Mouse (Mus musculus): ENCODE results near the gene Gstp3. TPM values are rescaled to one million over a fixed set of nuclear protein-coding genes. Genes with fewer than 3 reads are reported as not detected.

Gstp3 gene
- total and polyA plus RNA-seq, 2 experiments from 2014 or later, result not detected

GRCm38 (mm10) chr19:4095802-4096201 lies 36.4 kb upstream of the Gstp3 start:
- no peak overlapping the region for H3K9ac ChIP-seq (replicated peaks; ENCODE audit: low read depth, low read length)
- 0 out of 2 replicates have a peak, but pooled peaks cover 2% of the 10 kb centered on the region for H3K27me3 ChIP-seq (ENCODE audit: control insufficient read depth, insufficient read depth, low read length)
- H3K27ac ChIP-seq (ENCODE audit: low read depth), result no peak overlapping the region
- DNase-seq (ENCODE audit: low spot score), result no peak
- H3K36me3 ChIP-seq (replicated peaks; ENCODE audit: control insufficient read depth, insufficient read depth, low read length), result no peaks in the 10 kb centered on the region
- ATAC-seq (ENCODE audit: insufficient read depth, low read depth), result no peak
- H3K9me3 ChIP-seq (replicated peaks; ENCODE audit: control insufficient read depth, low read length), result no peaks in the 10 kb centered on the region
- no peak overlapping the region for H3K4me3 ChIP-seq (ENCODE audit: low read depth, low read length)
- WGBS, result 70% methylated on average over 3 of the region's 3 CpGs
- peaks cover 22% of the 10 kb centered on the region; the same call in 1 of the 2 replicates for H3K4me1 ChIP-seq (ENCODE audit: control insufficient read depth, insufficient read depth)
- no peak overlapping the region for H3K4me2 ChIP-seq (ENCODE audit: low read depth, low read length)
- TF ChIP-seq EP300 (IDR thresholded peaks at IDR 0.05; ENCODE audit: low read depth), result no peak
- TF ChIP-seq CTCF (IDR thresholded peaks at IDR 0.05; ENCODE audit: low read depth), result no peak

GRCm38 (mm10) chr19:4094774-4095303 lies 35.5 kb upstream of the Gstp3 start:
- Histone ChIP-seq H3K4me3 (ENCODE audit: low read depth, low read length) (no peak overlapping the region), H3K9me3 (replicated peaks; ENCODE audit: control insufficient read depth, low read length) (no peaks in the 10 kb centered on the region), H3K4me2 (ENCODE audit: low read depth, low read length) (no peak overlapping the region), H3K27ac (ENCODE audit: low read depth) (no peak overlapping the region), H3K27me3 (ENCODE audit: control insufficient read depth, insufficient read depth, low read length) (no peaks in the 10 kb centered on the region), H3K9ac (replicated peaks; ENCODE audit: low read depth, low read length) (no peak overlapping the region), H3K36me3 (replicated peaks; ENCODE audit: control insufficient read depth, insufficient read depth, low read length) (no peaks in the 10 kb centered on the region), H3K4me1 (ENCODE audit: control insufficient read depth, insufficient read depth) (peaks cover 12% of the 10 kb centered on the region; the same call in 1 of the 2 replicates)
- ATAC-seq (ENCODE audit: insufficient read depth, low read depth), result no peak
- DNase-seq (ENCODE audit: low spot score), result no peak
- no peak for TF ChIP-seq CTCF (IDR thresholded peaks at IDR 0.05; ENCODE audit: low read depth)
- no peak for TF ChIP-seq EP300 (IDR thresholded peaks at IDR 0.05; ENCODE audit: low read depth)
- WGBS, result 76% methylated on average over 5 of the region's 5 CpGs

DNA sequence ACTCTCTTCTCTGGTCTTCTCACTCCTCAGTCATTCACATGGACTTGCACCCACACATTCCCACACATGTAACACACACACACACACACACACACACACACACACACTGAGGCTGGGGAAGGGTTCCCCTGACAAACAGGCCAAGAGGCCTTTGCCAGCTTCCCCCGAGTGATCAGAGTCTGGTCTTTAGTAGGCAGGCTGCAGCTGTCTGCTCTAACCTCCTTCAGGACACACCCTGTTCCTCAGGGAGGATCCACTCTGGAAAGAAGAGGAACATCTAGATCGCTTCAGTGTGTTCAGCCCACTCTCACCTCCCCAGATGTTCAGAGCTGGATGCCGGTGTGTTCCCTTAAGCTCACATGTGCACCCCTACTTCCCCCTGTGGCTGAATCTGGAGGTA lies 35.0 kb upstream of the Gstp3 start:
- Histone ChIP-seq H3K9me3 (replicated peaks; ENCODE audit: control insufficient read depth, low read length) (no peaks in the 10 kb centered on the region), H3K36me3 (replicated peaks; ENCODE audit: control insufficient read depth, insufficient read depth, low read length) (no peaks in the 10 kb centered on the region), H3K4me1 (ENCODE audit: control insufficient read depth, insufficient read depth) (peaks cover 7% of the 10 kb centered on the region; the same call in 1 of the 2 replicates), H3K27ac (ENCODE audit: low read depth) (no peak overlapping the region), H3K4me3 (ENCODE audit: low read depth, low read length) (no peak overlapping the region), H3K9ac (replicated peaks; ENCODE audit: low read depth, low read length) (no peak overlapping the region), H3K27me3 (ENCODE audit: control insufficient read depth, insufficient read depth, low read length) (no peaks in the 10 kb centered on the region), H3K4me2 (ENCODE audit: low read depth, low read length) (no peak overlapping the region)
- 81% methylated on average over 3 of the region's 3 CpGs for WGBS
- DNase-seq (ENCODE audit: low spot score) (no peak), ATAC-seq (ENCODE audit: insufficient read depth, low read depth) (no peak)
- TF ChIP-seq EP300 (IDR thresholded peaks at IDR 0.05; ENCODE audit: low read depth), result no peak
- TF ChIP-seq CTCF (IDR thresholded peaks at IDR 0.05; ENCODE audit: low read depth), result no peak

- H3K27me3 ChIP-seq (ENCODE audit: control insufficient read depth, insufficient read depth, low read length), result no peaks in the 10 kb centered on the region
- H3K36me3 ChIP-seq (replicated peaks; ENCODE audit: control insufficient read depth, insufficient read depth, low read length), result no peaks in the 10 kb centered on the region
- H3K4me1 ChIP-seq (ENCODE audit: control insufficient read depth, insufficient read depth), result peaks cover 5% of the 10 kb centered on the region; the same call in 1 of the 2 replicates
- no peak overlapping the region for H3K4me2 ChIP-seq (ENCODE audit: low read depth, low read length)
- H3K9me3 ChIP-seq (replicated peaks; ENCODE audit: control insufficient read depth, low read length), result no peaks in the 10 kb centered on the region
- H3K4me3 ChIP-seq (ENCODE audit: low read depth, low read length), result no peak overlapping the region
- no peak for DNase-seq (ENCODE audit: low spot score)
- TF ChIP-seq CTCF (IDR thresholded peaks at IDR 0.05; ENCODE audit: low read depth) (no peak), EP300 (IDR thresholded peaks at IDR 0.05; ENCODE audit: low read depth) (no peak)
- 66% methylated on average over 7 of the region's 7 CpGs for WGBS
- H3K9ac ChIP-seq (replicated peaks; ENCODE audit: low read depth, low read length), result no peak overlapping the region
- no peak overlapping the region for H3K27ac ChIP-seq (ENCODE audit: low read depth)
- no peak for ATAC-seq (ENCODE audit: insufficient read depth, low read depth)
Observed at GRCm38 (mm10) chr19:4093772-4094171, 34.4 kb upstream of the Gstp3 start.

- WGBS, result 90% methylated on average over 3 of the region's 3 CpGs
- TF ChIP-seq EP300 (IDR thresholded peaks at IDR 0.05; ENCODE audit: low read depth), result no peak
- no peak for TF ChIP-seq CTCF (IDR thresholded peaks at IDR 0.05; ENCODE audit: low read depth)
- Histone ChIP-seq H3K27ac (ENCODE audit: low read depth) (no peak overlapping the region), H3K4me1 (ENCODE audit: control insufficient read depth, insufficient read depth) (peaks cover 5% of the 10 kb centered on the region; the same call in 1 of the 2 replicates), H3K4me3 (ENCODE audit: low read depth, low read length) (no peak overlapping the region), H3K36me3 (replicated peaks; ENCODE audit: control insufficient read depth, insufficient read depth, low read length) (no peaks in the 10 kb centered on the region), H3K9ac (replicated peaks; ENCODE audit: low read depth, low read length) (no peak overlapping the region), H3K27me3 (ENCODE audit: control insufficient read depth, insufficient read depth, low read length) (no peaks in the 10 kb centered on the region), H3K4me2 (ENCODE audit: low read depth, low read length) (no peak overlapping the region), H3K9me3 (replicated peaks; ENCODE audit: control insufficient read depth, low read length) (no peaks in the 10 kb centered on the region)
- DNase-seq (ENCODE audit: low spot score) (no peak), ATAC-seq (ENCODE audit: insufficient read depth, low read depth) (no peak)
Observed at GRCm38 (mm10) chr19:4092750-4093149, 33.4 kb upstream of the Gstp3 start.

DNA sequence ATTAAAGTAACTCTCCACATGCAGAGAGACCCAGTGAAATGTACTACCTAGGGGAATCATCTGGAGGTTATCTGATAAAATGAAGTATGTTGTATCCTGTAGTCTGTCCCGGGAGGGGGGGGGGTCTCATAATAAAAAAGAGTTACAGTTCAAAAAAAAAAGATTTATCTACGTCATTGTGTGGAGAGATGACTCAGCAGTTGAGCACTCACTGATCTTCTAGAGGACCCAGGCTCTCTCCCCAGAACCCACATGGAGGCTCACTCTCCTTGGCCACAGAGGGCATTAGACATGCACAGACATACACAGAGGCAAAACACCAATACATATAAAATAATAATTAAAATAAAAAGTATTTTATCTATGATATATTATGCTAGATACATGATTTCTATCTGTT lies 32.0 kb upstream of the Gstp3 start:
- WGBS, result 41% methylated on average over 2 of the region's 2 CpGs
- peaks cover 3% of the 10 kb centered on the region; the same call in 1 of the 2 replicates for H3K4me1 ChIP-seq (ENCODE audit: control insufficient read depth, insufficient read depth)
- no peaks in the 10 kb centered on the region for H3K36me3 ChIP-seq (replicated peaks; ENCODE audit: control insufficient read depth, insufficient read depth, low read length)
- no peak for ATAC-seq (ENCODE audit: insufficient read depth, low read depth)
- no peak overlapping the region for H3K4me3 ChIP-seq (ENCODE audit: low read depth, low read length)
- H3K27me3 ChIP-seq (ENCODE audit: control insufficient read depth, insufficient read depth, low read length), result no peaks in the 10 kb centered on the region
- H3K27ac ChIP-seq (ENCODE audit: low read depth), result no peak overlapping the region
- no peaks in the 10 kb centered on the region for H3K9me3 ChIP-seq (replicated peaks; ENCODE audit: control insufficient read depth, low read length)
- H3K4me2 ChIP-seq (ENCODE audit: low read depth, low read length), result no peak overlapping the region
- no peak for DNase-seq (ENCODE audit: low spot score)
- no peak overlapping the region for H3K9ac ChIP-seq (replicated peaks; ENCODE audit: low read depth, low read length)
- TF ChIP-seq EP300 (IDR thresholded peaks at IDR 0.05; ENCODE audit: low read depth), result no peak
- no peak for TF ChIP-seq CTCF (IDR thresholded peaks at IDR 0.05; ENCODE audit: low read depth)
